Mouse (Mus musculus) G1E (cell line): ENCODE results near the gene Ptprn.

Experiments used
- CTCF ChIP-seq: IDR thresholded peaks from 2 replicates; pipeline ENCODE4 v1.5.1; 2012; ENCODE audit warnings: low read depth, low read length, inconsistent platforms, mixed read lengths
- GATA1 ChIP-seq: IDR thresholded peaks from 2 replicates; pipeline ENCODE4 v1.6.1; 2012; ENCODE audit warnings: borderline replicate concordance, low read length, inconsistent platforms, mixed read lengths
- GATA2 ChIP-seq: IDR thresholded peaks from 2 replicates; pipeline ENCODE4 v1.6.1; 2012; ENCODE audit warnings: low read depth, low read length, inconsistent platforms, borderline replicate concordance

- TF ChIP-seq CTCF (no peak), GATA1 (no peak), GATA2 (no peak)
These were observed 26.3 kb upstream of the Ptprn start for GRCm38 (mm10) chr1:75290582-75290981.
